Mouse (Mus musculus) kidney, postnatal 36 days (tissue): ENCODE data around the gene Gm10577.
A peak's percentile ranks its signal among the peaks of the same experiment; 100 is the strongest.

Experiments
- DNase-seq, 2 experiments: peaks; one replicate each; pipeline ENCODE4 v3.0.0; 2021 to 2022; ENCODE audit warnings: mixed read lengths in 2 of 2

Gene Gm10577

GRCm38 (mm10) chr4:101020596-101020995 lies at the start of gene Gm10577:
Gm10577 (minus strand) TSS chr4:101020696.
- DNase-seq = no peak

DNA sequence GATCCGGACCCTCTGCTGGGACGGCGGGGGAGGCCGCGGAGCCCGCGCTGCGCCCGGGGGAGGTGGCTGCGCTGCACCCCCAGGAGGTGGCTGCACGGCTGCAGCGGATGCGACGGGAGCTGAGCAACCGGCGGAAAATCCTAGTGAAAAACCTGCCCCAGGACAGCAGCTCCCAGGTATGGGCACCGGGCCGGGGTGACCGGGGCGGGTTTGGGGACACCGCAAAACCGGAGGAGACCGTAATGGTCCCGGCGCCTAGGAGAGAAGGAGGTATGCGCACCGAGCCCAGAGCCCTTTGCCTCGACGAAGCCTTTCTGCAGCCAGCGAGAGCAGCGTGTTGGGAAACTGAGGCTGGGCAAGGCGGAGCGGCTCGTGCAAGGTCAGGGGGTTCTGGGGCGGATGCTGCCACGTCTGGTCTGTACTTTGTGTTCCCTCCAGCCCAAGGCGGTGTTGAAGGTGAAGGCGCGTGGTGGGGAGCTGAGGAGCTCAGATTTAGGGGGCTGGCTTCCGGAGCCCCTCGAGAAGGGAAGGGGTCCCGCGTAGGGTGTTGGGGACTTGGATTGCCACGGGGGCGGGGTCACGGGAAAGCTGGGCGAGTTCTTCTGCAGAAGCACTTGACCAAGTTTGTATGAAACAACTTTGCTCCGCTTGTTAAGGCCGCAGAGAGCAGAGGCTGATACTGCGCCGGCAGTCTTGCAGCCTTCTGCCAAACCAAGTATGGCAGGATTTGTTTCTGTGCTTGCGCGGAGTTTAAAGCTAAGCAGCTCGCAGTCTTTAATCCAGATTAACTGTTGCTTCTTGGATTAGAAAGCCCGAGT lies 48.9 kb upstream of the Gm10577 start:
- peak in 1 of 2 experiments; percentile 41 for DNase-seq

DNA sequence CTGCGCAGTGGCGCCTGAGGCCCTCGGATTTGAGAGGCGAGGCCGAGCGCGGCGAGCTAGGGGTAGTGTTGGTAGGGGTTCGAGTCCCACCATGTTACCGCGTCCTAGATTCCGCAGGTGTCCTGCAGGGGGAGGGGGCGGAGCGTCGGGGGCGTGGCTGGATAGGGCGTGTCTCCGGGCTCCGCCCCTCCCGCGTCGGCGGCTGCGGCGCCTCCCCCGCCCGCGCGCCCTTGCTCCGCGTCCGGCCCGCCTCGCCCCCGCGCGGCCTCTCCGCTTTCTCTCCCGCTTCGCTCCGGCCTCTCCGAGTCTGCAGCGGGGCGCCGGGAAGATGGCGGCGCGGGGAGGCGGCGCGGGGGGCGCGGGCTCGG lies 48.3 kb upstream of the Gm10577 start, which contains the start of gene Raver2:
Gene Raver2 (plus strand): TSS at position 198 of the 368 bp plus-strand sequence.
- peak; percentile 32 to 79 for DNase-seq

DNA sequence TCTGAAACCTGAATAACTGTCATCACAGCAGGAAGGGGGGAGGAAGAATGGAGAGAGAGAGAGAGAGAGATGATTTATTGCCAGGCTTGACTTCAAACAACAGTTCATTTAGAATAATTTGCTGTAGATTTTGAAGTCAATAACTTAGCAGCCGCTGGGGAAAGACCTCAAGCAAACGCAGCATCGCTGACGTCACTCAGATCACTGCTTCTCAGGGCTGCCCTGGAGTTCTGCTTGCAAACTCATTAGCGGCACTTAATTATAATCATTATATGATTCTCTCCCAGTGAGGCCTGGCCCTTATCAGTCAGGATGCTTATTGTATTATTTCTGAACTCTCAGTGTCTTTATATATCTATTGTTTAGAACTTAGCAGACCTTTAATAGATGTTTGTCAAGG lies 45.9 kb upstream of the Gm10577 start:
- no peak for DNase-seq

DNA sequence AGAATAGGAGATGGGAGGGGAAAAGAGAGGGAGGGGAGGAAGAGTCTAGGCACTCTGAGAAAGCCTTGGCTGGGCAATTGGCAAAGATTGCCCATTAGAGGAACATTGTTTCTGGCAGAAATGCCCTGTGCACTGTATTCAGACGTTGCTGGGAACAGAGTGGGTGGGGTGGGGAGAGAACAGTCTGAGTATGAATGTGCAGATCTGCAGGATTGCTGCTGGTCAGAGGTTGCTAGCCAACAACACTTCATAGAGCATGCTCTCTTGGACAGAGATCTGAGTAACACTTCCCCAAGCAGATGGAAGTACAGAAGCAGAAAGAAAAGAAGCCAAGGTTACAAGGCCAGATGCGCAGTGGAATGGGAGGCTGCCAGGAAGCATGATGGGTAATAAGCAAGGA lies 41.6 kb upstream of the Gm10577 start:
- no peak for DNase-seq

GRCm38 (mm10) chr4:101046576-101046975 lies 26.1 kb upstream of the Gm10577 start:
- no peak for DNase-seq

DNA sequence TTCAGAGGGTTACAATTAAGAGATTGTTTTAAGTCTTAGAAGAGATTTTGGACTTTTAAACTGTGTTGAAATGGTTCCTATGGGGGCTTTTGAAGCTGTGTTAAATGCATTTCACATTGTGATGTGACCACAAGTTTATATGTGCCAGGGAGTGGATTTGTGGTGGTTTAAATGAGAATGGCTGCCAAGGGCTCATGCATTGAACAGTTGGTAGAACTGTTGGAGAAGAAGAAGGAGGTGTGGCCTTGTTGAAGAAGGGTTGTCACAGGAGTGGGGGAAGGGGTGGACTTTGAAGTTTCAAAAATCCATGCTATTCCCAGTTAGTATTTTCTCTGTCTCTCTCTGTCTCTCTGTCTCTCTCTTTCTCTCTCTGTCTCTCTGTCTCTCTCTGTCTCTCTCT lies 23.7 kb upstream of the Gm10577 start:
- DNase-seq = no peak

DNA sequence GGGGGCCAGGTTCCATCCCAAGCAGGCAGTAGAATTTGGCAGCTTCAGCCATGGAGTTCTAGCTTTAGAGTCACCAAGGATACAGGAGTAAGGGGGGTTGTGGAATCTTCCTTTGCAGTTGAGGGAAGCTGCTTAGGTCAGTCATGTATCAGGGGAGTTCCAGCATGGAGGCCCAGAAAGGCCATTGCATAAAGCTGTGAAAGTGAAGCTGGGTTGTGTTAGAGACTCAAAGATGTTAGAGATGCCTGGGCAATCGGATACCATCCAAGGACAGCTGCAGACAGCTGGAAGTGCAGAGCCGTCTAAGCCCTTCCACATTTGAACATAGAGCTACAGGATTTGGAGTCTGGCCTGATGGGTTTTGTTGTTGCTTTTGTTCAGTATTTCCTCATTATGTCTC lies 23.2 kb upstream of the Gm10577 start:
- no peak for DNase-seq

- DNase-seq = no peak
These were observed 16.7 kb upstream of the Gm10577 start for GRCm38 (mm10) chr4:101037156-101037555.

- DNase-seq = peak; percentile 4 to 5
These were observed 14.6 kb upstream of the Gm10577 start for GRCm38 (mm10) chr4:101035131-101035530.

GRCm38 (mm10) chr4:101033047-101033446 lies 12.6 kb upstream of the Gm10577 start:
- no peak for DNase-seq

DNA sequence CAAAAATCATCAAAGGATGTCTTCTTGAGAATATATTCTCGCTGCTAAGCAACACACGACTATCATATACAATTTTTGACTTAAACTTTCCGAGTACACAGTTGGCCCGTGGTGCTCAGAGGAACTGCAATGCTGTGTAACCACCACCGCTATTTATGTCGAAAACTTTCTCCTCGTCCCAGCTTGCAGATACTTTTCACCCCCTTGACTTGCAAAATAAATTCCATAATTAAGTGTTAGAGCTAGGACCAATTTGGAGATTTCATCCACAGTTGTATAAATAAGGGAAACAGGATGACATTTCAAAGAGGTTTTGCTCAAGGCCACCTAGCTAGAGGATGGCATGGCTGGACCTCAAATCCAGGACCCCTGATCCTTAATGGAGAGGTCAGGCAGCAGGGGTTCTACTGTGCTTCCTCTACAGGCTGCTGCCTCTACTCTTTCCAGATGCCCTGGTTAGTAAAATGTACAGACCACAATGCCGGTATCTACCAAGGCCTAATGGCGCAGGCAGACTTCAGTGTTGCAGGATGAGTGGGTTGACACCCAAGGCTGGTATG lies 7.4 kb upstream of the Gm10577 start:
- no peak for DNase-seq

GRCm38 (mm10) chr4:101026995-101027394 lies 6.5 kb upstream of the Gm10577 start:
- no peak for DNase-seq

GRCm38 (mm10) chr4:101026566-101026965 lies 6.1 kb upstream of the Gm10577 start:
- DNase-seq = no peak

DNA sequence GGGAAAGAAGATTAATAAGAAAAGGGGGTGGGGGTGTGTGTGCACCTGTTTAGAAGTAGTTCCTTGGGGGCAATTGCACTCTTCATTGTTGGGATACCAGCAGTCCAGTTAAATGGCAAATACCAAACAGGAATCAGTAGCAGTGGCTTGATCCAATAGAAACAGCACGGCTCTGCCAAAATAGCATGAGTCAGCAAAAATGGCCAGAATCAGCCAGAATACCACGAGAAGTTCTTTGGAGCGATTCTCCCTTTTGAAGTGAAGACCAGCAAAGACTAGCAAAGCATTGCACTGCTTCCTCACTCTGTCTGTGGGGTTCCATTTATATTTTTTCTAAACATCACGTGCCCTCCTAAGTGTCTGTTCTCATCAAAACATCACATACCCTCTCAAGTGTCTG lies 2.7 kb downstream of the Gm10577 start:
- no peak for DNase-seq

GRCm38 (mm10) chr4:101009092-101009491 lies 11.4 kb downstream of the Gm10577 start:
- DNase-seq = no peak

DNA sequence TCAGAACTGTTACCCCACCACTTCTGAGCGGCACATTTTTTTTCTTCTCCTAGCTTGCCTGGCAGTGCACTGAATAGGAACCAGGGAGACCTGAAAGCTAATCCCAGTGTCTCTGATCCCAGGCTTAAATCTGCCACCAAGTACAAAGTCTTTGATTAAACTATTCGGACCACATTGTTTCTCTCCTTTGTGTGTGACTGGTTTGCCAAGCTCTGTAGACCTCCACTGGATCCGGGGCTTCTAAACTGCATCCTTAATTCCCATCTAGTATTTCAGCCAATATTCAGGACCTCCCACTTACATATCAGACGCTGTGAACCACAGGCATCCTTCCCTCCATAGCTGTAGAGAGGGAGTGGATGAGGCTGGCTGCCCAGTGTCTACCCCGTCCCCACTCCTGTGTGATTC lies 12.1 kb downstream of the Gm10577 start:
- no peak for DNase-seq

DNA sequence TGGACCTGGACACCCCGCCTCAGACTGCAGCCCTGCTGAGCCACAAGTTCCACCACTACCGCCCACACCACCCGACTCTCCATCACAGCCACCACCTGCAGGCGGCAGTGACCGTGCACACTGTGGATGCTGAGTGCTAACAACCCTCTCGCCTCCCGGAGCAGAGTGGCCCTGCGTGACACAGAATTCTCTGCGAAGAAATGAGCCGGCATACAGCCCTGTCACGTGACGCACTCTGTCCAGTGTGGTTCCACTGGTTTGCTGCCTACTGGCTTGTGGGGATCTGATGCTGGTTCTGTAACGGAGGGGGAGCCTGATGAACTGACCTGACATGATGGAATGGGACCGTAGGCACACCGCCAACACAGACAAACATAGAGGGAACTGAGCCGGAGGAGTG lies 17.5 kb downstream of the Gm10577 start:
- no peak for DNase-seq

DNA sequence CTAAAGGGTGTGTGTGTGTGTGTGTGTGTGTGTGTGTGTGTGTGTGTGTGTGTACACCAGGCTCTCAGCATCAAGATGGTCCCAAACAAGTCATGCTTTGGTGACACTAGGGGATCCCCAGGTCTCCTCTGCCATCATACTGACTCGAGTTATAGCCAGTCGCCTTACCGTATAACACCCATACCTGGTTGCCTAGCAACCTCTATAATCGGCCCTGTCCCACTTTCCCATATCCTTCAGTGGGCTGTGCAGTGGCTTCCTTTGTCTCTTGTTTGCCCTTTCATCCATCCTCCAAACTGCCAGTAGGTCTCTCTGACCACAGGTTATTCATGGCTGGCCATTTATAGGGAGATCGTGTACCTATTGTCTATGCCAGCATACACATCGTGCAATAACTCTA lies 19.4 kb downstream of the Gm10577 start:
- DNase-seq = no peak

- no peak for DNase-seq
These were observed 19.9 kb downstream of the Gm10577 start for GRCm38 (mm10) chr4:101000622-101001021.

GRCm38 (mm10) chr4:100998906-100999305 lies 21.6 kb downstream of the Gm10577 start:
- DNase-seq = no peak

DNA sequence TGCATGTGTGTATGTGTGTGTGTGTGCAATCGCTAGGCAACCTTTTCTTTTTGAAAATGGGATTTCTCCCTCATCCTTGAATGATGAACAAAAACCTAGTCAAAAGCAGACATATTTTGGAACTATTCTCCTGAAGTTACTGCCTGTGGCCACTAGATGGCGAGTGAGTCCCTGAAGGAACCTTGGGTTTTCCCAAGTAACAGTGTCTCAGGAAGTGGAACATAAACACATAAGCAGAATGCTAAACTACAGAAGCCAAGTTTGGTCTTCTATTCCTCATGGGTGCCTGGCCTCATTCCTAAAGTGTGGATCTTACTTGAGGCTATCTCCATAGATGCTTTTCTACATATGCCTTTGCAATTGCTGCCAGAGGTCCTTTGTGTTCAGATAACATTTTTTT lies 22.4 kb downstream of the Gm10577 start:
- peak; percentile 24 to 67 for DNase-seq

- DNase-seq = no peak
These were observed 24.3 kb downstream of the Gm10577 start for GRCm38 (mm10) chr4:100996060-100996651.

DNA sequence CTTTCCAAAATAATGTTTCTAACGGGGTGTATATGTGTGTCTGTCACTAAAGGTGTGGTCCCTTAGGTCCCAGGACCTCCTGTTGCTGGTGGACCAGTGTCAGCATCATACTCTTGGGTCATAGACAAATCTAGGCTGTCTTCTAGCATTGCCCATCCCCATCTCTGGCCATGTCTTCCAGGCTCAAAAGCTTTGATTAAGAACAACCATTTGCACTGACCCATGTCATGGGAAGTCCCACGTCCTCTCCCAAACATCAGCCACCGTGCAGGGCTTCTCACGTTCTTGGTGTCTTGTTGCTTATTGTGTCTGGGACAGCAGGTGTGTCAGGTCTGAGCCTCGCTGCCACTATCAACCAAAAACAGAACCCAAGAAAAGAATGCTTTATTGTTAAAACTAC lies 24.9 kb downstream of the Gm10577 start:
- no peak for DNase-seq
